Mouse (Mus musculus): Measurements from ENCODE around the gene Psmb3. TPM values are rescaled to one million over a fixed set of nuclear protein-coding genes. Genes with fewer than 3 reads are reported as not detected.
A peak's percentile ranks its signal among the peaks of the same experiment; 100 is the strongest.

The Psmb3 gene
- polyA plus RNA-seq, 1 experiment from 2014 or later, result 438 TPM

DNA sequence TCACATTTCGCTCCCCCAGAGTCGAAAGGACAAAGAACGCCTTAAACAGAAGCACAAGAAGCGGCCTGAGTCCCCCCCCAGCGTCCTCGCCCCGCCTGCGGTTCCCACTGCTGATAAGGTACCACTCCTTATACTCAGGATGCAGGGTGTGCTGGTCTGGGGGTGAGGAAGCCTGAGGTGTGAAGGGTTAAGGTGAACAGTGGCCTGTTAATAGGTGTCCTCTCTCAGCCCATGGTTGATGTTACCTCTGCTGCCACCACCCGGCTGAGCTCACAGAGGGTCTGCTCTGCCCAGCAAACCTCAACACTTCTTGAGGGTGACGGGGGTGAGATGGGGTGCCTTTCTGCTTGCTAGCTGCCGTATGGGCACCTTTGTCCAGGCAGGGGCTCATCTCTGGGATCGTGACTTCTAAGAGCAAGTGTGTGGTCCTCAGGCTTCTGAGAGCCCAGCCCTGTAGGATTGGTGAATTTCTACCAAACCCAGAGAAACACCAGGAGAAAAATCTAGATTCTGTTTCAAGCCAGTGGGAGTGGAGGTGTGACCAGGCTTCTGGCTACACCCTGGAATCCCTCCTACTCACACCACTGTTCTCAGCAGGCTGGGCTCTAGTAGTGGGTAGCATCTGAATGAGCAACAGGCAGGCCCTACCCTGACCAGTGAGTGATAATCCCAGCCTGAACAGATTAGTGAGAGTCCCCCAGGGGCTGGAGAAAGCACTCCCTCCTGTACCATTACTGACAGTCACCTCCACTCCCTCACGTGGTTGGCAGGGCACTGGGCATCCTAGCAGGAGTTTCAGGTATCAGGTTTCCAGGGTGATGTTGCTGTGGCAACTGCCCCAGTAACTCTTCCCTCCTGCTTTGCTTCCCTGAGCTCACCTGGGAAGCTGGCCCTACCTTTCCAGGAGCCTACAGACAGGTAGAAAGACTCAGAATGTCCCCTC lies 32.7 kb upstream of the Psmb3 start:
- H3K27ac ChIP-seq, result 0 out of 2 replicates have a peak overlapping the region, but pooled peaks have one; percentile 4
- 69% methylated on average over 13 of the region's 13 CpGs for WGBS
- H3K9me3 ChIP-seq (replicated peaks), result no peaks in the 10 kb centered on the region
- no peaks in the 10 kb centered on the region for H3K27me3 ChIP-seq
- H3K4me3 ChIP-seq, result no peak overlapping the region
- no peak for ATAC-seq (ENCODE audit: low FRiP score)
- no peak overlapping the region for H3K9ac ChIP-seq
- H3K36me3 ChIP-seq, result peaks cover 99% of the 10 kb centered on the region
- H3K4me2 ChIP-seq (replicated peaks), result no peak overlapping the region
- peaks cover 21% of the 10 kb centered on the region for H3K4me1 ChIP-seq

DNA sequence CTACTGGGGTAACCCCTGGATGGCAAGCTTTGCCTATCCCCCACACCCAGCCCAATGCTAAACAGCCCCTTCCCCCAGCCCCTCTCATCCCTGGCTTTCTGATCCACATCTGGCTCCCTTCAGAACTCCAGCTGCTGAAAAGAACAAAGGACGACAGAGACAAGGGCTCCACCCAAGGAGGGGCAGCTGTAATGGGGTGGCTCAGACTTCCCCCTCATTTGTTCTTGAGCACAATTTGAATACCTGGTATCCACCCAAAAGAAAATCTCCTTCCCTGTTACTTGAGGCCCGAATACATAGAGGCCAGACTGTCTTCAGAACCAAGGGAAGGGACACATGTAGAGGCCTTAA lies 32.0 kb upstream of the Psmb3 start:
- no peak for ATAC-seq (ENCODE audit: low FRiP score)
- no peak overlapping the region for H3K27ac ChIP-seq
- no peak overlapping the region for H3K9ac ChIP-seq
- no peak overlapping the region for H3K4me2 ChIP-seq (replicated peaks)
- no peak overlapping the region for H3K4me3 ChIP-seq
- H3K4me1 ChIP-seq, result peaks cover 21% of the 10 kb centered on the region
- H3K9me3 ChIP-seq (replicated peaks), result no peaks in the 10 kb centered on the region
- H3K27me3 ChIP-seq, result no peaks in the 10 kb centered on the region
- H3K36me3 ChIP-seq, result peaks cover 99% of the 10 kb centered on the region
- 47% methylated on average over 2 of the region's 2 CpGs for WGBS

DNA sequence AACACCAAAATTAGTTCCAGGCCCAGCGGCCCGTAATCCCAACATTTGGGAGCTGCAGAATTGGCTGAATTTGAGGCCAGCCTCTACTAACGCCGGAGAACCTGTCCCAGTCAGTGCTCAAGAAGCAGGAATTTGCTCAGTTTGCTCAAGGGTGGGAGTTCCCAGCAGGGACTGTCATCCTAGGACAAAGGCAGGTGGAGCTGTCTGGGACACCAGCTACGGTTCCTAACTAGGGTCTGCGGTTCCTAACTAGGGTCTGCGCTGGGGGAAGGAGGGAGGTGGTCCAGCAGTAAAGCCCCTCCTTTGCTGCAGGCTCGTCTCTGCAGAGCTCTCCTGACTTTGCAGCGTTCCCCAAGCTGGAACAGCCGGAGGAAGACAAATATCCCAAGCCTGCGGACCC lies 30.1 kb upstream of the Psmb3 start:
- Histone ChIP-seq H3K27ac (no peak overlapping the region), H3K9ac (0 out of 2 replicates have a peak overlapping the region, but pooled peaks have one; percentile 8), H3K4me1 (peaks cover 27% of the 10 kb centered on the region), H3K9me3 (replicated peaks) (no peaks in the 10 kb centered on the region), H3K36me3 (peaks cover 99% of the 10 kb centered on the region), H3K4me3 (no peak overlapping the region), H3K4me2 (replicated peaks) (no peak overlapping the region), H3K27me3 (no peaks in the 10 kb centered on the region)
- no peak for ATAC-seq (ENCODE audit: low FRiP score)
- WGBS, result 86% methylated on average over 11 of the region's 11 CpGs

DNA sequence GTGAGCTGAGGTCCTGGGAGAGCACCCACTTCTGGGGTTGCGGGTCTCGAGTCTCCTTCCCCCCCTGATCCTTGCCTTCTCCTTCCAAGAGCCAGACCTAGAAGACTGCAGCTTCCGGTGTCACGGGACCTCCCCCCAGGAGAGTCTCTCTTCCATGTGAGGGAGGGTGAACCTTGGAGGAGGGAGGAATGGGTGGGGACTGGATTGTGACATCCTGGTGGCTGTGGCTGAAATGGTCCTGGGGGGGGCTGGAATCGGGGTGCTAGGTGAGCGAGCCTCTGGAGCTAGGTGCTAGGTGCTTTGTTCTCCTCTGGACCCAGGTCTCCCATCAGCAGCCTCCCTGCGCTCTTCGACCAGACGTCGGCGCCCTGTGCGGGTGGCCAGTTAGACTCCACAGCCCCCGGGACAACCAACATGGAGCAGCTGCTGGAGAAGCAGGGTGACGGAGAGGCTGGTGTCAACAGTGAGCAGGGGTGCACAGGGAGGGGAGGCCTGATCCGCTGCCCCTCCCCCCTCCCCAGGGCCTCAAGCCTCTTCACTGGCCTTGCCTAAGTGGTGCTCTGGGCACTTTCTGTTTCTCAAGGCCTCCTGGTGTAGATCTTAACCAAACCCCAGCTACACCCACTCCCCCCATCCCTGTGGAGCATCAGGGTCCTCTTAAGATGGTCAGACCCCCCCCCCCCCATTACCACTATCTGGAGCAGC lies 27.0 kb upstream of the Psmb3 start:
- 83% methylated on average over 15 of the region's 15 CpGs for WGBS

DNA sequence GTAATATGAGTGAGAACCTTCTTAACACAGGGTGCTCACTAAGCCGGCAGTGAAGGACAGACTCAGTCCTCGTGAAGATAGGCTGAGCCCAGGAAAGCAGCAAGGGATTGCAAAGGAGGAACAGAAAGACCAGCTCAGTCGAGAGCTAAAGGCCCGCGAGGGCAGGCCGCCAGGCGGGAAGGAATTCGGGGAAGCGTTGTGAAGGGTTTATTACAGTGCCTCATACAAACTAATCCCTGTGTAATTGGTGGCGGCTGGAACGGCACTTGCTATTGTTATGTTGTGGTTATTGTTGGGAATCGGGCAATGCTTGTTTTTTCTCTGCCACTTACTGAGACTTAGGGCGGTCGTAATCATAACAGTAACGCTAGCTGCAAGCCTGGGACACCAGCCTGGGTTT lies 25.8 kb upstream of the Psmb3 start:
- peaks cover 9% of the 10 kb centered on the region; the same call in 1 of the 2 replicates for H3K4me1 ChIP-seq
- H3K4me2 ChIP-seq (replicated peaks), result no peak overlapping the region
- H3K27ac ChIP-seq, result no peak overlapping the region
- WGBS, result 64% methylated on average over 15 of the region's 15 CpGs
- no peak overlapping the region for H3K4me3 ChIP-seq
- H3K9me3 ChIP-seq (replicated peaks), result no peaks in the 10 kb centered on the region
- H3K9ac ChIP-seq, result no peak overlapping the region
- no peak for ATAC-seq (ENCODE audit: low FRiP score)
- no peaks in the 10 kb centered on the region for H3K27me3 ChIP-seq
- H3K36me3 ChIP-seq, result peaks cover 94% of the 10 kb centered on the region

More for the DNA sequence above, 27.0 kb upstream of the Psmb3 start:
- H3K27ac ChIP-seq, result no peak overlapping the region
- no peaks in the 10 kb centered on the region for H3K27me3 ChIP-seq
- peaks cover 9% of the 10 kb centered on the region; the same call in 1 of the 2 replicates for H3K4me1 ChIP-seq
- no peaks in the 10 kb centered on the region for H3K9me3 ChIP-seq (replicated peaks)
- H3K36me3 ChIP-seq, result peaks cover 94% of the 10 kb centered on the region
- H3K9ac ChIP-seq, result no peak overlapping the region
- no peak for ATAC-seq (ENCODE audit: low FRiP score)
- H3K4me3 ChIP-seq, result no peak overlapping the region
- no peak overlapping the region for H3K4me2 ChIP-seq (replicated peaks)

DNA sequence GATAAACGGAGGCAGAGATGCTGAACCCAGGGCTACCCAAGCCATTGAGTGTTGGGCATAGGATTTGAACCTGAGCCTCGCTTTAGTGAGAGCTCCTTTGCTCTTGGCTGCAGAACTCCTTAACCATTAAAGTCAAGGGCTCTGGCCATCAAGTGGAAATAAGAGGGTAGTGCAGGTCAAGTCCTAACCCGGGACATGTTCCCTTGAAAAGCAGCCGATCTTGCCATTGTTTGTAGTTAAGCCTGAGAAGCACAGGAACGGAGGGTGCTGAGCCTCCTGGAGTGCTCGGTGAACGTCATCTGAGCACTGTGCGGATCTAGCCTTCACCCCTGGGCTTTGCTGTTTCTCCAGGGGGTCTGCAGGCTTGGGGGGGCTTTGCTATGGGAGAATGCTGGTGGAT lies 25.4 kb upstream of the Psmb3 start:
- no peak overlapping the region for H3K9ac ChIP-seq
- ATAC-seq (ENCODE audit: low FRiP score), result no peak

DNA sequence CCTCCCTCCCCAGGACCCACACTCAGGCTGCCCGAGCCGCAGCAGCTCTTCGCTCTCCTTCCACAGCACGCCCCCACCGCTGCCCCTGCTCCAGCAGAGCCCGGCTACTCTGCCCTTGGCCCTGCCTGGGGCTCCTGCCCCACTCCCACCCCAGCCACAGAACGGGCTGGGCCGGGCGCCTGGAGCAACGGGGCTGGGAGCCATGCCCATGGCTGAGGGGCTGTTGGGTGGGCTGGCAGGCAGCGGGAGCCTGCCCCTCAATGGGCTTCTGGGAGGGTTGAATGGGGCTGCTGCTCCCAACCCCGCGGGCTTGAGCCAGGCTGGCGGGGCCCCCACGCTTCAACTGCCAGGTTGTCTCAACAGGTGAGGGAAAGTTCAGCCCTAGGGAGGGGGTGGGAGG lies 24.9 kb upstream of the Psmb3 start:
- Histone ChIP-seq H3K4me1 (peaks cover 9% of the 10 kb centered on the region; the same call in 1 of the 2 replicates), H3K27me3 (no peaks in the 10 kb centered on the region), H3K9me3 (replicated peaks) (no peaks in the 10 kb centered on the region), H3K27ac (no peak overlapping the region), H3K9ac (no peak overlapping the region), H3K36me3 (peaks cover 91% of the 10 kb centered on the region), H3K4me3 (no peak overlapping the region), H3K4me2 (replicated peaks) (no peak overlapping the region)
- ATAC-seq (ENCODE audit: low FRiP score), result no peak
- WGBS, result 81% methylated on average over 10 of the region's 15 CpGs

More for the DNA sequence above, 25.4 kb upstream of the Psmb3 start:
- WGBS, result 54% methylated on average over 8 of the region's 8 CpGs
- Histone ChIP-seq H3K4me2 (replicated peaks) (no peak overlapping the region), H3K27ac (no peak overlapping the region), H3K36me3 (peaks cover 93% of the 10 kb centered on the region), H3K27me3 (no peaks in the 10 kb centered on the region), H3K4me3 (no peak overlapping the region), H3K4me1 (peaks cover 9% of the 10 kb centered on the region; the same call in 1 of the 2 replicates), H3K9me3 (replicated peaks) (no peaks in the 10 kb centered on the region)

DNA sequence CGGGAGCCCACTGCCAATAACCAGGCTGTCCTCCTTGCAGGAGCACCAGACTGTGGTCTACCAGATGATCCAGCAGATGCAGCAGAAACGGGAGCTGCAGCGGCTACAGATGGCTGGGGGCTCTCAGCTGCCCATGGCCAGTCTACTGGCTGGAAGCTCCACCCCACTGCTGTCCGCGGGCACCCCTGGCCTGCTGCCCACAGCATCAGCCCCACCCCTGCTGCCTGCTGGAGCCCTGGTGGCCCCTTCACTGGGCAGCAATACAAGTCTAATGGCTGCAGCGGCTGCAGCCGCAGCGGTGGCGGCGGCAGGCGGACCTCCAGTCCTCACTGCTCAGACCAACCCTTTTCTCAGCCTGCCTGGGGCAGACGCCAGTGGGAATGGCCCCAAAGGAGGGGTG lies 22.8 kb upstream of the Psmb3 start:
- Histone ChIP-seq H3K27ac (no peak overlapping the region), H3K9me3 (replicated peaks) (no peaks in the 10 kb centered on the region), H3K4me1 (peaks cover 18% of the 10 kb centered on the region), H3K9ac (no peak overlapping the region; the same call in 1 of the 2 replicates), H3K27me3 (no peaks in the 10 kb centered on the region), H3K4me2 (replicated peaks) (no peak overlapping the region), H3K4me3 (no peak overlapping the region), H3K36me3 (peaks cover 72% of the 10 kb centered on the region)
- no peak for ATAC-seq (ENCODE audit: low FRiP score)
- 79% methylated on average over 12 of the region's 12 CpGs for WGBS

DNA sequence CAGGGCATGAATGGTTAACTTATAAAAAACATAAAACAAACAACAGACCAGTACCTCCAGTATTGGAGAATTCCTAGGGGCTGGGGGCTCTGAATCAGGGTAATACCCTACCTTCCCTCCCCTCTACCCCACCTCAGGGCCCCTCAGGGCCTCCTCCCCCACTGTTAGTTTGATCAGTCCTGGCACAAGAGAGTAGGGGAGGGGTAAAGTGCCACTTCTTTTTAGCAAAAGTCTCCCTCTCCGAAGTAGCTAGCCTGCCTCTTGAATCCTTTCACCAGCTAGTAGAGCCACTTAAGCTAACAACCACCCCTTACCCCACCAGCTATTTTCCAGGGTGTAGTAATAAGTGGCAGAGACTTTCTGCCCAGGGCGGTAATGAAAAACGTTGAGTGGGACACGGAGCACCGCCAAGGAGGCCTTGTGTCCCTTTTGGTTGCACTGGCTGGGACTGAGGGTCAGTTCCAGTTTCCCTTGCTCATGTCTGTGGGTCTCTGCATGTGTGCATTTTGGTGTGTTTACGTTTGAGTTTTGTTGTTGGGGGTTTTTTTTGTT lies 20.6 kb upstream of the Psmb3 start:
- ATAC-seq (ENCODE audit: low FRiP score), result no peak
- peaks cover 19% of the 10 kb centered on the region for H3K4me1 ChIP-seq

DNA sequence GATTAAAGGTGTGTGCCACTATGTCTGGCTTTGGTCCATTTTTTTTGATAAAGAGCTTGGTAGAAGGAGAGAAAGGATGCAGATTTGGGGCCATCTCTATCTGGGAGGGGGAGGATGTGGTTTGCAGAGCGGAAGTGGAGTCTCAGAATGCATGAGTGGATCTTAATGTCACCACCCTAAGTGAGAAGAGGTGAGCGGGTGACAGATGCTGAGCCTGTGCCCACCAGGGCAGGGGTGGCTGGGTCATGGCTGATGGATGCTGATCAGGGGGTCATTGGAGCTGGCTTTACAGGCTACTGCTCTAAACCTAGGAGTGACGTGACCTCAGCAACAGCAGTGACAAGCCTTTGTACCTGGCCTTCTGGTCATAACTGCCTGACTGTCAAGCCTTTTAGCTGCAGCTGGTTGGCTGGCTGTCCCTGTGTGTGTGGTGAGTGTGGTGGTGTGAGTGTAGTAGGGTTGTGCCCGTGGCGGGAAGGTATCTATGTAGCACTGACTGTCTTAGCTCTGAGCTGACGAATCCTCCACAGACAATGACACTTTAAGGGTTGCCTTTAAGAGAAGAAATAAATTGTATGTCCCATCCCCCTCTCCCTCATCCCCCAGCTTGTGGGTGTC lies 19.0 kb upstream of the Psmb3 start:
- H3K27ac ChIP-seq, result no peak overlapping the region
- peaks cover 52% of the 10 kb centered on the region for H3K36me3 ChIP-seq
- H3K4me3 ChIP-seq, result no peak overlapping the region
- peak overlapping the region; percentile 32; the same call in 1 of the 2 replicates for H3K9ac ChIP-seq
- H3K4me2 ChIP-seq (replicated peaks), result no peak overlapping the region
- H3K27me3 ChIP-seq, result no peaks in the 10 kb centered on the region
- H3K4me1 ChIP-seq, result peaks cover 19% of the 10 kb centered on the region
- 82% methylated on average over 6 of the region's 6 CpGs for WGBS
- H3K9me3 ChIP-seq (replicated peaks), result no peaks in the 10 kb centered on the region
- no peak for ATAC-seq (ENCODE audit: low FRiP score)

More for the DNA sequence above, 20.6 kb upstream of the Psmb3 start:
- H3K9ac ChIP-seq, result no peak overlapping the region
- H3K27ac ChIP-seq, result no peak overlapping the region
- H3K4me2 ChIP-seq (replicated peaks), result no peak overlapping the region
- no peaks in the 10 kb centered on the region for H3K9me3 ChIP-seq (replicated peaks)
- WGBS, result 86% methylated on average over 6 of the region's 6 CpGs
- no peaks in the 10 kb centered on the region for H3K27me3 ChIP-seq
- peaks cover 53% of the 10 kb centered on the region for H3K36me3 ChIP-seq
- no peak overlapping the region for H3K4me3 ChIP-seq

DNA sequence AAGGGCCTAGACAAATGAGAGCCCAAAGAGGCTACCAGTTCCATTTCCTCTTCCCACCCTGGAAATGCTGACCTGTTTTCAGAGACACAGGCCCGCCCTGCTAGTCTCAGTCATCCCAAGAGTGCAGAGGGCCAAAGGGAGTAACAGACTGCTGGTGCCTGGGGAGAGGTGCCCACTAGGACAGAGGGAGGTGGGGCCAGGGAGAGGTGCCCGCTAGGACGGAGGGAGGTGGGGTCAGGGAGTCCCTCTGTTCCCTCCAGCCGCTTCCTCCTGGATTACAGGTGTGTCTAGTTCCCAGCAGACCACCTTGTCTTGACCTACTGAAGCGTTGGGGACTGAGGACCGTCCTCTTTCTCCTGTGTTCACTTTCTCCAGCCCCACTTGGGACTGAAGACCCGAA lies 18.4 kb upstream of the Psmb3 start:
- Histone ChIP-seq H3K4me3 (no peak overlapping the region), H3K9me3 (replicated peaks) (no peaks in the 10 kb centered on the region), H3K36me3 (peaks cover 52% of the 10 kb centered on the region), H3K27ac (peak overlapping the region; percentile 40; the same call in 1 of the 2 replicates), H3K4me2 (replicated peaks) (peak overlapping the region; percentile 88; the same call in 1 of the 2 replicates), H3K9ac (peak overlapping the region; percentile 32; the same call in 1 of the 2 replicates), H3K4me1 (peaks cover 19% of the 10 kb centered on the region), H3K27me3 (no peaks in the 10 kb centered on the region)
- ATAC-seq (ENCODE audit: low FRiP score), result no peak
- 33% methylated on average over 7 of the region's 7 CpGs for WGBS
